Mouse (Mus musculus): ENCODE measurements around the gene Gucd1. TPM values are rescaled to one million over a fixed set of nuclear protein-coding genes. Genes with fewer than 3 reads are reported as not detected.
A peak's percentile ranks its signal among the peaks of the same experiment; 100 is the strongest.

The Gucd1 gene
- polyA plus RNA-seq, 1 experiment from 2014 or later, result 18.2 TPM

GRCm38 (mm10) chr10:75438132-75438810, 79.5 kb downstream of the Gucd1 start:
- no peak for DNase-seq (ENCODE audit: low spot score)

- no peak for DNase-seq (ENCODE audit: low spot score)
These were observed 80.5 kb downstream of the Gucd1 start for GRCm38 (mm10) chr10:75437284-75437683.

GRCm38 (mm10) chr10:75436604-75437217, 81.1 kb downstream of the Gucd1 start:
- DNase-seq (ENCODE audit: low spot score), result peak; percentile 78

DNA sequence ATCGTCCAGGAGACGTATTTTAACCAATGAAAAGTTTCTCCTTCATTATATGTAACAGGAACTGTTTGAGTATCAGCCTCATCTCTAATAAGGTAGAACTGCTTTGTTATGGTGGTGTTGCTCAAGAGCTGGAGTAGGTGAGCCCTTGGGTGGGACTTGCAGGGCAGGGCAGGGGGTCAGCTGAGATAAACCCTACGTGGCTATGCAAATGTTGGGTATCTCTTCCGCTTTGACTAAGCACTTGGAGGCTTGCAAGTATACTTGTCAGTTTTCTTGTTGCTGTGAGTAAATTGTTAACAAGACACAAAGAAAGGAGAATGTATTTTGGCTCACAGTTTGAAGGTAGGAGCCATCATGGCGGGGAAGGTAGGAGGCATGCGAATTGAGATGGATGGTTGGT, 87.1 kb downstream of the Gucd1 start:
- DNase-seq (ENCODE audit: low spot score), result no peak

DNA sequence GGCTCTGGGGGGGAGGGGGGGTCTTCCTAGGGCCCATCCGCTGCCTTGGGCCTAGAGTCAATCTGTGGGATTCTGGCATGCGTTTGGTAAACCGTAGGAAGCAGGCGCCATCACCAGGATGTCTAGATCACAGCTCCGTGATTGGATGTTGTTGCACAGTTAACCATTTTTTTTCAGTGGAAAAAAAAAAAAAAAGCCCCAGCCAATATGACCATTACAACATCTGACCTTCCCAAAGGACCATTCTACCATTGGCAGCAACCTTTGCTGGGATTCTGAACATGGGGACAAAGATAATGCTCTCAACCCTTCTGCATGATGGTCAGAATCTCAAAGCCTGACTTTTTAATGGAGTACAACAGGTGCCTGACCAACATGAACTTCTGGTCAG, 87.6 kb downstream of the Gucd1 start:
- DNase-seq (ENCODE audit: low spot score), result no peak

DNA sequence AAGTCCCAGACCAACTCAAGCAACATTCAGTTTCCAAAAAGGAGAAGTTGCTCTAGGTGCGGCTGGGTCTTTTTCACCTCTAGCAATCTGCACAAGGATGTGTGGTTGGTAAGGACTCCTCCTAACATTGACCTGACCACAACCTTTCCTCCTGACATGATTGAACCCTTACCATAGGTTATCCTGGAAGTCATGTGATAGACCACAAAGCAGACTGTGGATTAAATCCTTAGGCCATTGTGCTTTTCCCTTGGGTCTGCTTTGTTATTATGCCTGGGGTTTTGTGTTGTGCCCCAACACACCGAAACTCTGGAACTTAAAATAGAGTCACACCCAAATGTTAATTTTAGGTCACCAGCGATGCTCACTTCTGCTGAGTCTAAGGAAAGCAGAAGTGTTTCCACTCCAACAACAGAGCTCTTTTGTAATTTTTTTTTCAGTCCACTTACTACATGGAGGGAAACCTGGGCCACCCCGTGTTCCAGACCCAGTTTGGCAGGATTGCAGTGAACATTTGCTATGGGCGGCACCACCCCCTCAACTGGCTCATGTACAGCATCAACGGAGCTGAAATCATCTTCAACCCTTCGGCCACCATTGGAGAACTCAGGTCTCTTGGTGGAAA, 88.1 kb downstream of the Gucd1 start:
- no peak for DNase-seq (ENCODE audit: low spot score)

DNA sequence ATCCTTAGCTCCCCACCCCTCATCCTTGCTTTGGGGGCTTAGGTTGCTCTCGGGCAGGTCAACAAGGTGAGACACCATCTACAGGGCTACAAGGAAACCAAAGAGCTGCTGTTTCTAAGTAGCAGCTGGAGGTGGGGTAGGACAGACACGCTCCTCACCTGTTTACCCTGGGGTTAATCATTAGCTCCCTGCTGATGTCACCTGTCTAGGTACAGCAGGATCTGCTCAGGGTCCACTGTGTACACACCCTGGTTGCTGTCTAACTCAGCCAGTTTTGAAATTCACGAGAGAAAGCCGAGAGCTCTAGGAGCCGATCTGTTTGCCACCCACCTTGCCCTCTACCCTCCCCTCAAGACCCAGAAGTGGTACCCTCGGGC, 88.8 kb downstream of the Gucd1 start:
- no peak for DNase-seq (ENCODE audit: low spot score)

DNA sequence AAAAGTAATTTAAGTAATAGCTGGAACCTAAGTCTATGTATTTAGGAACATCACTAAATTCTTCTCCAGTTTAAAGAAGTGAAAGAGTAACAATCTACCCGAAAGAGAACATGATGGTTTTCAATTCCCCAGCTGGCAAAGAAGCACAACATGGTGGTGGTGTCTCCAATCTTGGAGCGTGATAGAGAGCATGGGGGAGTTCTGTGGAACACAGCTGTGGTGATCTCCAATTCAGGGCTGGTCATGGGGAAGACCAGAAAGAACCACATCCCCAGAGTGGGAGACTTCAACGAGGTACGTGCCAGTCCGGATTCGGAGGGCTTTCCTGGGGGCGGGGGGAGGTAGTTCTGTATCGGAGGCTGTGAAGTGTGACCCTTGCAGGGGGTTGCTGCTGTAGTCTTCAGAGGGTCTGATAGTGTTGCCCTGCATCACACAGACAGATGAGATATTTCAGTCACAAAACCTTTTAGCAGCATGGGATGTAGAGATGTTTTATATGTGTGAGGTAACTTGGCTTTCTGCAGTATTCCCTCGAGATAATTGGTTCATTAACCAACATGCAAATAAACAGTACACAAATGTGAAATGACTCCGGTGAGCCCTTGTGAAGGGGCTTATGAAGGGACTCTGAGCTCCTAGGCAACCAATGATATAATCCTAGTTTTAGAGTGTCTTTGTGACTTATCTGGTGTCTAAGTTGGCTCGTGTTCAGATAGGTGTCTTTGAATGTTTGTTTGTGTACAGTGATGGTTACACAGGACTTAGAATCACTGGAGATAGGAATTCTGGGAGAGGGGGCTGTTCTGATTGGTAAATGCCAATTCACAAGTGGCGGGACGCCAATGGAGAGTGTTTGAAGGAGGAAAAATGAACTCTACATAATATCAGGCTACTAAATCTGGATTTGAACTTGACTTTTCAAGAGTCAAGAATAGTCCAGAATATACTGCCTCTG, 89.4 kb downstream of the Gucd1 start:
- no peak for DNase-seq (ENCODE audit: low spot score)

- no peak for DNase-seq (ENCODE audit: low spot score)
These were observed 93.3 kb downstream of the Gucd1 start for GRCm38 (mm10) chr10:75424498-75424901.

DNA sequence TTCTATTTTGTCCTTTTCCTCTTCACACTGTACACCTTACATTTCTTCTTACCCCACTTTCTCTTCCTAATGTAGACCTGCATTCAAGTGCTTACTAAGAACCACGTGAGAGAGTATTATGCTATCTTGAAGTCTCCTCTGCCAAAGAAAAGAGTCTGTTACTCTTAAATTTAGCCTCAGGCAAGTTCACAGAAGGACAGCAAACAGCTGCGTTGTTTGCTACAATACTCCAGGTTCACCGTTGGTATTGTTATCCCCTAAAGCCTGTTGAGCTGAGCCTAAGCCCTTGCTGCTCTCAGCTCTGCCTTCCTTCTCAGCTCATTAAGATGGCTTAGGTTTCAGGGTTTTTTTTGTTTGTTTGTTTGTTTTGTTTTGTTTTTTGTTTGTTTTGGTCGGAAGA, 99.0 kb downstream of the Gucd1 start:
- DNase-seq (ENCODE audit: low spot score), result no peak

DNA sequence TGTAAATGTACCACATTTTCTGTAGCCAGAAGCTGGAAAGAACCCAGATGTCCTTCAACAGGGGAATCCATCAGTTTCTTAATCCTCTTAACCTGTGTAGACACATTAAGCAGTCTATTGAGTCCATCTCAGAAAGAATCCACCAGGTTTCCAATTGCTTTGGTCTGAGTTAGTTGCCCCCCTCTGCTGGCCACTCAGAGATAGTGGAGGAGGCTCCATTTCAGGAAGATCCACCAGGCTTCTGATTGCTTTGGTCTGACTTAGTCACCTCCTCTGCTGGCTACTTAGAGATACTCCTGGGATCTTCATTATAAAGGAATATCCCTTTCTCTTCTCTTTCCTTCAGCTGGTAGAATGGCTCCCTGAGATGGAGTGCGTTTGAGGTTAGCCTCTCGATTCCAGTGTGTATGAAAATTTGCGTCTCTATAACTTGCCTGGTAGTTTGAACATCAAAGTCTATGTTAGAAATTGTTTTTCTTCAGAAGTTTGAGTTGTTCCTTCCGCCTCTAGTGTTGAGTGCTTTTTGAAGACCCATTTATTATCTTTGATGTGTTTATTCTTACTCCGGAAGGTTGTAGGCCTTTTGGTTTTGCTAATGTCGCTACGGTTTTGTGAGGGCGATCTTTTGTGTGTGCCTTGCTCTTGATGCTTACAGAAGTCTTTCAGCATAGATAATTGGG, 100.3 kb downstream of the Gucd1 start:
- peak; percentile 37 for DNase-seq (ENCODE audit: low spot score)

DNA sequence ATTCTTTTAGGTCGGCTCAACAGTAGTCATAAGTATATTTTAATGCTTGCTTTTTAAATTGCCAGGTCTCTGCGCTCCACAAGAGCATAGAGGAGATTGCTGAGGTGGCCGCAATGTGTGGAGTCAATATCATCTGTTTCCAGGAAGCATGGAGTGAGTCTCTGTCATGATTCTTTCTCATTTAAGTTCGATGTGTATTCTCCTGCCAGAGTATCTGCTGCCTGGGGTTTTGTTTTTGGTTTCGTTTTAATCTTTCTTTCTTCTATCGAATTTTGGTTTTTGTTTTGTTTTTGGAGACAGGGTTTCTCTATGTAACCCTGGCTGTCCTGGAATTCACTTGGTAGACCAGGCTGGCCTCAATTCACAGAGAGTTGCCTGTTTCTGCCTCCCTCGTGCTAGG, 102.8 kb downstream of the Gucd1 start:
- no peak for DNase-seq (ENCODE audit: low spot score)

- DNase-seq (ENCODE audit: low spot score), result no peak
These were observed 105.4 kb downstream of the Gucd1 start for GRCm38 (mm10) chr10:75412114-75413103.

- peak; percentile 35 for DNase-seq (ENCODE audit: low spot score)
These were observed 106.2 kb downstream of the Gucd1 start for GRCm38 (mm10) chr10:75411343-75412113.

DNA sequence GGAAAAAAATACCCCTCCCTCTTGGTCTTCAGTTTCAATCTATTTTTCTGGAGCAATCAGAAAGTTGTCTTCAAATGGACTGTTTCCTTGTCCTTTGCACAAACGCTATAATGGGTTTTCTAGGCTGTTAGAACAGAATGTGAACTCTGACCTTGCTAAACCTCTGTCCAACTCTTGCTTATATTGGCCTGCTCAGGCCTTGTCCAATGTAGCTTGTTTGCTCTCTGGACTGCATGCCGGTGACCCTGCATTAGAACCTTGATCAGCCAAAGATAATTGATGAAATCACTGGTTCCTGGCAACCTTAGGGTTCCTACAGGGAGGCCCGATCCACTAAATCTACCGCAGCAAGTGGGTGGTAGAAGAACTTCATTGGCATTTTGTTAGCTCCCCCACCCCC, 110.0 kb downstream of the Gucd1 start:
- no peak for DNase-seq (ENCODE audit: low spot score)

DNA sequence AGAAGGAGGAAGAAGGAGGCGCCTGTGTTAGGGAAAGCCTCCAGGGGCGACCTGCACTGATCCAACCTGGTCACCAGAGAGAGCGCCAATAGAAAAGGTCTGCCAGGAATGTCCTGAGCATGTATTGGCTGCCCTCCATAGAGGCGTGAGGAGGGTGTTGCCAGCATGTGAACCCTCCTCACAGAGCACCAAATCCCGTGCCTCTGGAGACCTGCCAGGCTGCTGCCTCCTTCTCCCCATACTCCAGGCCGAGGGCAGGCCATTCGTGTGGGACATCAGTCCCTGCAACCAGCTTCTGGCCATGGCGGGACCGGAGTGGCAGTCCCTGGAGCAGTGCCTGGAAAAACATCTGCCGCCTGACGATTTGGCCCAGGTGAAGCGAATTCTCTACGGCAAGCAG, 111.0 kb downstream of the Gucd1 start:
- DNase-seq (ENCODE audit: low spot score), result no peak

DNA sequence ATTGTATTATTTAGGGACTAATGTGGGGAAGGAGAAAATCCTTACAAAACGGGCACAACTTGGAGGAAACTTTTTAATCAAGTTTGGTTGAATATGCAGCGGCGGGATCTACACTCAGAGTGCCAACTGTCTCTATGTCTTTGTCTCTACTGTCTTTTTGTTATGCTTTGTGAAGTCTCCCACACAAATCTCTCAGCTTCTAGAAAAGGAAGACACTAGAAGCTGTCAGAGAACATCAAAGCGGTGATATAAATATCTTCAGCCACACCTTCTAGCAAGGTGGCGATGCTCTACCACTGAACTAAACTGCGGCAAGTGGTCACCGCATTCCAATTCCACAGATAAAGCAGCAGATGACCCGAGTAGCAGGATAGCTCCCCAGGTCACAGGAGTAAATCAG, 111.9 kb downstream of the Gucd1 start:
- DNase-seq (ENCODE audit: low spot score), result no peak

DNA sequence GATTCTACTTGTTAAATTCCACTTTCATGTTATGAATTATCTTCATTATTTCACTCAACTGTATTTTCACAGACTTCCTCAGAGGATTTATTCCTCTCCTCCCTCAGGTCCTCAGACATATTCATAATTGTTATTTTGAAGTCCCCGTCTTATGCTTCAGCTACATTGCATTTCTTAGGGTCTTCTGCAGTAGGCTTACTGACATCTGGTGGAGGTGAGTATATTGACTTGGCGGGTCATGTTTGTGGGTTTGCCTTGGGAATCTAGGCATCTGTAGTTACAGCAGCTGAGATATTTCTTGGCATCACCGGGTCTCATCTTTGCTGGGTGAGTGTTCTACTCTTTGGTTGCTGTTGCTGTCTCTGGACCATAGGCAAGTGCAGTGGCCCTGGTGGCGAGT, 116.8 kb downstream of the Gucd1 start, which contains the start of gene Upb1:
TSS of gene Upb1 (plus strand) at position 158 of the 400 bp plus-strand sequence.
- DNase-seq (ENCODE audit: low spot score), result peak; percentile 22

- peak; percentile 19 for DNase-seq (ENCODE audit: low spot score)
These were observed 120.8 kb downstream of the Gucd1 start for GRCm38 (mm10) chr10:75396966-75397365.
